Mouse (Mus musculus) E14TG2a.4 (cell line): ENCODE results near the gene Ldha.
"Not testable (repeated sequence)": the region's sequence is repeated elsewhere in the genome, so short reads cannot be mapped to it uniquely, and the experiment has no call there.

ENCODE experiments used
- H3K27me3 ChIP-seq: 2 replicates; pipeline ENCODE4 v1.6.1; 2014; ENCODE audit warnings: low read length, control low read depth; ENCODE audit not compliant: insufficient read depth
- H3K36me3 ChIP-seq: 2 replicates; pipeline ENCODE4 v1.6.1; 2014; ENCODE audit warnings: low read length, control low read depth; ENCODE audit not compliant: insufficient read depth
- H3K4me1 ChIP-seq: replicated peaks from 2 replicates; pipeline ENCODE4 v1.6.1; 2014; ENCODE audit warnings: low read depth, low read length, control low read depth
- H3K4me3 ChIP-seq: replicated peaks from 2 replicates; pipeline ENCODE4 v1.5.1; 2014; ENCODE audit warnings: mild to moderate bottlenecking, low read length
- H3K9me3 ChIP-seq: 2 replicates; pipeline ENCODE4 v1.6.1; 2014; ENCODE audit warnings: low read length, control low read depth
- CTCF ChIP-seq: conservative IDR thresholded peaks from 2 replicates; pipeline ENCODE4 v1.5.1; 2014; ENCODE audit warnings: low read length
- NANOG ChIP-seq: IDR thresholded peaks from 2 replicates; pipeline ENCODE4 v1.6.1; 2014; ENCODE audit warnings: borderline replicate concordance, low read length, mixed read lengths
- POU5F1 ChIP-seq: IDR thresholded peaks from 2 replicates; pipeline ENCODE4 v1.6.1; 2014; ENCODE audit warnings: low read length, borderline replicate concordance

Ldha gene

GRCm38 (mm10) chr7:46827046-46827802, 14.1 kb upstream of the Ldha start:
- peaks cover 23% of the 10 kb centered on the region for H3K36me3 ChIP-seq
- no peak for TF ChIP-seq CTCF
- no peak for TF ChIP-seq NANOG
- TF ChIP-seq POU5F1 = no peak
- H3K9me3 ChIP-seq = no peaks in the 10 kb centered on the region
- no peak overlapping the region for H3K4me3 ChIP-seq
- no peaks in the 10 kb centered on the region for H3K27me3 ChIP-seq
- H3K4me1 ChIP-seq = peaks cover 52% of the 10 kb centered on the region

- no peaks in the 10 kb centered on the region for H3K27me3 ChIP-seq
- no peaks in the 10 kb centered on the region for H3K9me3 ChIP-seq
- peaks cover 18% of the 10 kb centered on the region for H3K36me3 ChIP-seq
- TF ChIP-seq CTCF = no peak
- no peak for TF ChIP-seq NANOG
- no peak for TF ChIP-seq POU5F1
- peaks cover 58% of the 10 kb centered on the region for H3K4me1 ChIP-seq
- H3K4me3 ChIP-seq = no peak overlapping the region
Measured at GRCm38 (mm10) chr7:46827803-46828184, 13.5 kb upstream of the Ldha start.

- no peaks in the 10 kb centered on the region for H3K36me3 ChIP-seq
- H3K4me1 ChIP-seq = peaks cover 55% of the 10 kb centered on the region
- H3K4me3 ChIP-seq = no peak overlapping the region
- H3K27me3 ChIP-seq = no peaks in the 10 kb centered on the region
- TF ChIP-seq NANOG = no peak
- H3K9me3 ChIP-seq = no peaks in the 10 kb centered on the region
Measured at GRCm38 (mm10) chr7:46829911-46830310, 11.4 kb upstream of the Ldha start.

- H3K36me3 ChIP-seq = no peaks in the 10 kb centered on the region
- peaks cover 56% of the 10 kb centered on the region for H3K4me1 ChIP-seq
- H3K4me3 ChIP-seq = no peak overlapping the region
- no peaks in the 10 kb centered on the region for H3K27me3 ChIP-seq
- TF ChIP-seq POU5F1 = no peak
- no peak for TF ChIP-seq CTCF
- H3K9me3 ChIP-seq = no peaks in the 10 kb centered on the region
Measured at GRCm38 (mm10) chr7:46830799-46831590, 10.3 kb upstream of the Ldha start.

GRCm38 (mm10) chr7:46831693-46832092, 9.6 kb upstream of the Ldha start:
- Histone ChIP-seq H3K9me3 (no peaks in the 10 kb centered on the region), H3K27me3 (no peaks in the 10 kb centered on the region), H3K4me3 (no peak overlapping the region), H3K36me3 (no peaks in the 10 kb centered on the region), H3K4me1 (peaks cover 61% of the 10 kb centered on the region)
- TF ChIP-seq POU5F1 (no peak), NANOG (no peak), CTCF (no peak)

- H3K36me3 ChIP-seq, H3K9me3 ChIP-seq, H3K4me3 ChIP-seq, H3K27me3 ChIP-seq: not testable (repeated sequence)
- H3K4me1 ChIP-seq = peaks cover 62% of the 10 kb centered on the region
Measured at GRCm38 (mm10) chr7:46832112-46832810, 9.0 kb upstream of the Ldha start.

- no peak for TF ChIP-seq POU5F1
- no peak for TF ChIP-seq NANOG
- TF ChIP-seq CTCF = no peak
- Histone ChIP-seq H3K4me3 (no peak overlapping the region), H3K36me3 (no peaks in the 10 kb centered on the region), H3K9me3 (no peaks in the 10 kb centered on the region), H3K4me1 (peaks cover 61% of the 10 kb centered on the region), H3K27me3 (no peaks in the 10 kb centered on the region)
Measured at GRCm38 (mm10) chr7:46833266-46833665, 8.0 kb upstream of the Ldha start.

GRCm38 (mm10) chr7:46833670-46834255, 7.5 kb upstream of the Ldha start:
- no peaks in the 10 kb centered on the region for H3K27me3 ChIP-seq
- H3K36me3 ChIP-seq = no peaks in the 10 kb centered on the region
- no peak for TF ChIP-seq POU5F1
- TF ChIP-seq NANOG = no peak
- TF ChIP-seq CTCF = no peak
- H3K4me3 ChIP-seq = no peak overlapping the region
- peaks cover 66% of the 10 kb centered on the region for H3K4me1 ChIP-seq
- H3K9me3 ChIP-seq = no peaks in the 10 kb centered on the region

- TF ChIP-seq CTCF (no peak), POU5F1 (no peak), NANOG (no peak)
- Histone ChIP-seq H3K4me1 (peaks cover 74% of the 10 kb centered on the region), H3K4me3 (no peak overlapping the region), H3K36me3 (no peaks in the 10 kb centered on the region), H3K9me3 (no peaks in the 10 kb centered on the region), H3K27me3 (no peaks in the 10 kb centered on the region)
Measured at GRCm38 (mm10) chr7:46834994-46835610, 6.2 kb upstream of the Ldha start.
